ENCODE assay signal across 23 mouse cellular contexts in the genomic region with DNA sequence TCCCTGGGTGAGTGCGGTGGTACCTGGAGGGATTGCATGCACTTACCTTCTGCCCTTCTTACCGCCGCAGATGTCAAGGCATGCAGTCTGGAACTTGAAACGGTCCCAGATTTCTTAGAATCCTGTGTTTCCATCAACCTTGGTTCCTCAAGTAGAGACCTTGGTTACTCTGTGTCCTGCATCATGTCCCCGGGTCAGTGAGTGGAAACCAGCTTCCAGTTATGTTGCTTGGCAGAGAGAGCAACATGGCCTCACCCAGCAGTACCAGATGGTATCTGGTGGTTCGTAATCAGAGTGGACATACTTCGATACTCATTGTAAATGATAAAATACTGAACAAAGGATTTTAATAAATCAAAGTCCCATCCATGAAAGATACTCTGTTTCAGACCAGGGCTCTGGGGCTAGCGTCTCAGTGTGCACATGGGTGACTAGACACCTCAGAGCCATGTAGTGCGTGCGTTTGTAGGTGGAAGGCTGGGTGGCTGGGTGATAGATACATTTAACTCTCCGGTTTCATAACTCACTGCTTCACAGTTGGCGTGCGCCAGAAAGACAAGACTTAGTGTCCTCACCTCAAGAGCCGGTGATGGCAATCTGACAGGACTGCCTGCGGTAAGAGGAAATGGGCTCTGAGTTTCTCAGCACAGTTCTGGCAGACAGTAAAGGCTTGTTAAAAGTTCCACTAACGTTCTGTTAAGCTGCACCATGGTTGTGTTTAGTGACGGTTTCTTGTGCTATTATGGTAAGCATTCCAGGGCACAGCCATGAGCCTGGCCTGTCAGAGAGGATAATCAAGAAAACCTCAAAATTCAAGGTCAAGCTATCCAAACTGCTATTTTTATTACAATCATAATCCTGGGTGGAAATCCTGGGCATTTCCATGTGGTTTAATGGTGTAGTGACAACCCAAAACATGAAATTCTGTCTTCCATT. TPM values are rescaled to one million over a fixed set of nuclear protein-coding genes. Genes with fewer than 3 reads are reported as not detected.
DNase-seq lines count a peak whose midpoint lies in the region; ATAC-seq and TF ChIP-seq lines count a peak whose summit lies in the region.
"Had no signal": no experiment of that assay in that cellular context is flagged by ENCODE, and none has a peak within 500 bp of the region (broad histone marks: within the 10 kb centered on the region; RNA-seq: fewer than 3 reads in every experiment).

No protein-coding gene starts in this region.

- H3K27me3 ChIP-seq in heart, adult 2 months (ENCODE audit: control insufficient read depth, insufficient read depth, low read length) = no peaks in the 10 kb centered on the region
- no peaks in the 10 kb centered on the region for H3K27me3 ChIP-seq in intestine, embryonic 15.5 days (replicated peaks)
- H3K27me3 ChIP-seq: forebrain, embryonic 15.5 days; neural tube, embryonic 15.5 days had no signal

- no peaks in the 10 kb centered on the region; the same call in 1 of the 2 replicates for H3K36me3 ChIP-seq in heart, adult 2 months (ENCODE audit: control insufficient read depth, insufficient read depth, low read length)
- H3K36me3 ChIP-seq in intestine, embryonic 15.5 days = peaks cover 14% of the 10 kb centered on the region

- no peak overlapping the region for H3K4me2 ChIP-seq in intestine, embryonic 15.5 days (replicated peaks)
- H3K4me2 ChIP-seq: forebrain, embryonic 15.5 days; lung, embryonic 14.5 days; neural tube, embryonic 15.5 days had no signal

- TF ChIP-seq CTCF in heart, adult 2 months (IDR thresholded peaks at IDR 0.05) = no peak

- no peak overlapping the region for H3K4me3 ChIP-seq in heart, adult 2 months
- H3K4me3 ChIP-seq in intestine, embryonic 15.5 days (replicated peaks) = no peak overlapping the region
- H3K4me3 ChIP-seq: erythroblast, embryonic 14.5 days; forebrain, embryonic 15.5 days; heart, embryonic 10.5 days; hindbrain, embryonic 10.5 days; layer of hippocampus, adult 2 months; neural tube, embryonic 15.5 days had no signal

- TF ChIP-seq POLR2A in heart, adult 2 months (IDR thresholded peaks at IDR 0.05; ENCODE audit: insufficient read depth, low read depth, low read length) = no peak

- DNase-seq in heart, adult 11 months = peak; percentile 82
- no peak for DNase-seq in heart, adult 2 months
- DNase-seq in cerebellum, adult 11 months = peak; percentile 74
- DNase-seq in cerebellum, adult 9-11 months = peak; percentile 89
- peak; percentile 90 for DNase-seq in fat pad, adult 2 months (ENCODE audit: extremely low read depth, low read depth, low spot score)
- DNase-seq in gastrocnemius, adult 18-20 months (ENCODE audit: low spot score) = no peak
- DNase-seq: adrenal gland, postnatal 36 days; B cell, adult 2 months; embryo, embryonic 11 days; kidney, adult 8-10 months; kidney, postnatal 14 days; layer of hippocampus, postnatal 36 days; lung, embryonic 14.5 days; lung, postnatal 36 days; right cerebral cortex, postnatal 25 days had no signal

- H3K9me3 ChIP-seq in intestine, embryonic 15.5 days = no peaks in the 10 kb centered on the region
- H3K9me3 ChIP-seq: forebrain, embryonic 15.5 days; heart, embryonic 10.5 days; hindbrain, embryonic 10.5 days; neural tube, embryonic 15.5 days had no signal

- no peak for TF ChIP-seq EP300 in heart, adult 2 months (IDR thresholded peaks at IDR 0.05; ENCODE audit: insufficient read depth, low read depth, low read length)

- intact Hi-C loops in heart, adult 2 months (cut with DNase I) = no loop called here

- WGBS in heart, adult 2 months = 88% methylated on average over 17 of the region's 17 CpGs
- 92% methylated on average over 17 of the region's 17 CpGs for WGBS in intestine, embryonic 15.5 days

- no peak overlapping the region for H3K9ac ChIP-seq in heart, adult 2 months (ENCODE audit: low read depth, low read length)
- no peak overlapping the region for H3K9ac ChIP-seq in intestine, embryonic 15.5 days
- H3K9ac ChIP-seq: forebrain, embryonic 15.5 days; lung, embryonic 14.5 days; neural tube, embryonic 15.5 days had no signal

- peaks cover 3% of the 10 kb centered on the region for H3K4me1 ChIP-seq in heart, adult 2 months (ENCODE audit: control insufficient read depth, insufficient read depth, low read length)
- no peaks in the 10 kb centered on the region for H3K4me1 ChIP-seq in intestine, embryonic 15.5 days (replicated peaks)
- H3K4me1 ChIP-seq: forebrain, embryonic 15.5 days; heart, embryonic 10.5 days; hindbrain, embryonic 10.5 days had no signal

- H3K27ac ChIP-seq in heart, adult 2 months = no peak overlapping the region
- H3K27ac ChIP-seq in intestine, embryonic 15.5 days = no peak overlapping the region
- H3K27ac ChIP-seq: forebrain, embryonic 15.5 days; heart, embryonic 10.5 days; hindbrain, embryonic 10.5 days; layer of hippocampus, adult 2 months; neural tube, embryonic 15.5 days had no signal

- no peak for ATAC-seq in intestine, embryonic 15.5 days
- ATAC-seq: forebrain, embryonic 15.5 days; midbrain, embryonic 16.5 days had no signal

- 0 out of 2 replicates have a peak, but pooled peaks cover 1% of the 10 kb centered on the region for H3K79me2 ChIP-seq in heart, adult 2 months (replicated peaks; ENCODE audit: control insufficient read depth, insufficient read depth, low read length)

RNA-seq across cellular contexts. Expression of gene Rnf145, which starts 14.3 kb away (rescaled TPM):
- 10 to 100 TPM; 11.6 to 13.3 TPM for total RNA-seq in heart, adult 2 months (2021)
- polyA plus RNA-seq in heart, adult 2 months (2012; rRNA removed) = 14.0 and 29.0 TPM in 2 replicates
- total RNA-seq in gastrocnemius, adult 18-20 months (2021) = 1 to 10 TPM; 6.5 to 7.4 TPM
- polyA plus RNA-seq in intestine, embryonic 15.5 days (2015; fragmentation: Nextera tagmentation; extraction: Ambion mirVana) = 52.1 and 54.8 TPM in 2 replicates

Comparison
In these comparisons a context has a peak if more than half of its experiments do, and no peak if none do; other contexts are left out.
1. DNase-seq: peak in heart, adult 11 months (single experiment), cerebellum, adult 11 months (single experiment), cerebellum, adult 9-11 months (single experiment) and fat pad, adult 2 months (single experiment); none in heart, adult 2 months (0 of 2) and gastrocnemius, adult 18-20 months (single experiment).